Mouse (Mus musculus): ENCODE results near the gene Dmrt3. TPM values are rescaled to one million over a fixed set of nuclear protein-coding genes. Genes with fewer than 3 reads are reported as not detected.

Gene Dmrt3
- polyA plus RNA-seq (2016; fragmentation: Nextera tagmentation; extraction: Ambion mirVana), result 1.7 and 2.1 TPM in 2 replicates

GRCm38 (mm10) chr19:25610015-25610410 lies at the start of gene Dmrt3:
Gene Dmrt3 (plus strand): TSS chr19:25610301.
- peaks cover 100% of the 10 kb centered on the region for H3K27me3 ChIP-seq (replicated peaks; ENCODE audit: low read depth, poor library complexity, severe bottlenecking)
- H3K27ac ChIP-seq (replicated peaks), result peak within 1 kb of the TSS; percentile 75
- H3K36me3 ChIP-seq (replicated peaks), result no peaks in the 10 kb centered on the region
- H3K4me1 ChIP-seq, result peaks cover 46% of the 10 kb centered on the region
- peak within 1 kb of the TSS; percentile 58 for H3K4me3 ChIP-seq
- no peaks in the 10 kb centered on the region for H3K9me3 ChIP-seq
- WGBS, result 1% methylated on average over 26 of the region's 29 CpGs
- DNase-seq (ENCODE audit: low spot score), result no peak

GRCm38 (mm10) chr19:25564430-25564829 lies 45.7 kb upstream of the Dmrt3 start:
- Histone ChIP-seq H3K4me1 (no peaks in the 10 kb centered on the region), H3K4me3 (no peak overlapping the region), H3K27me3 (replicated peaks; ENCODE audit: low read depth, poor library complexity, severe bottlenecking) (peaks cover 47% of the 10 kb centered on the region), H3K36me3 (replicated peaks) (no peaks in the 10 kb centered on the region), H3K27ac (replicated peaks) (no peak overlapping the region), H3K9me3 (0 out of 2 replicates have a peak, but pooled peaks cover 3% of the 10 kb centered on the region)
- DNase-seq (ENCODE audit: low spot score), result no peak
- WGBS, result 83% methylated on average over 12 of the region's 12 CpGs

- H3K4me3 ChIP-seq, result no peak overlapping the region
- H3K9me3 ChIP-seq, result no peaks in the 10 kb centered on the region
- H3K27me3 ChIP-seq (replicated peaks; ENCODE audit: low read depth, poor library complexity, severe bottlenecking), result peaks cover 83% of the 10 kb centered on the region
- 88% methylated on average over 7 of the region's 7 CpGs for WGBS
- no peak for DNase-seq (ENCODE audit: low spot score)
- H3K27ac ChIP-seq (replicated peaks), result no peak overlapping the region
- peaks cover 7% of the 10 kb centered on the region for H3K4me1 ChIP-seq
- no peaks in the 10 kb centered on the region for H3K36me3 ChIP-seq (replicated peaks)
Observed at GRCm38 (mm10) chr19:25569778-25570177, 40.3 kb upstream of the Dmrt3 start.

GRCm38 (mm10) chr19:25574431-25574830 lies 35.7 kb upstream of the Dmrt3 start:
- no peaks in the 10 kb centered on the region for H3K9me3 ChIP-seq
- H3K27me3 ChIP-seq (replicated peaks; ENCODE audit: low read depth, poor library complexity, severe bottlenecking), result peaks cover 88% of the 10 kb centered on the region
- DNase-seq (ENCODE audit: low spot score), result no peak
- H3K27ac ChIP-seq (replicated peaks), result 0 out of 2 replicates have a peak overlapping the region, but pooled peaks have one; percentile 16
- H3K4me1 ChIP-seq, result peaks cover 22% of the 10 kb centered on the region
- H3K36me3 ChIP-seq (replicated peaks), result no peaks in the 10 kb centered on the region
- WGBS, result 42% methylated on average over 10 of the region's 10 CpGs
- no peak overlapping the region for H3K4me3 ChIP-seq

GRCm38 (mm10) chr19:25574981-25575814 lies 34.9 kb upstream of the Dmrt3 start:
- H3K4me1 ChIP-seq, result peaks cover 22% of the 10 kb centered on the region
- 4% methylated on average over 17 of the region's 17 CpGs for WGBS
- H3K9me3 ChIP-seq, result no peaks in the 10 kb centered on the region
- peak; percentile 56 for DNase-seq (ENCODE audit: low spot score)
- H3K27ac ChIP-seq (replicated peaks), result 0 out of 2 replicates have a peak overlapping the region, but pooled peaks have one; percentile 16
- no peaks in the 10 kb centered on the region for H3K36me3 ChIP-seq (replicated peaks)
- peaks cover 84% of the 10 kb centered on the region for H3K27me3 ChIP-seq (replicated peaks; ENCODE audit: low read depth, poor library complexity, severe bottlenecking)
- H3K4me3 ChIP-seq, result peak overlapping the region; percentile 32

GRCm38 (mm10) chr19:25578358-25578757 lies 31.7 kb upstream of the Dmrt3 start:
- H3K4me3 ChIP-seq, result no peak overlapping the region
- H3K4me1 ChIP-seq, result peaks cover 22% of the 10 kb centered on the region
- no peak overlapping the region for H3K27ac ChIP-seq (replicated peaks)
- DNase-seq (ENCODE audit: low spot score), result no peak
- no peaks in the 10 kb centered on the region for H3K9me3 ChIP-seq
- peaks cover 68% of the 10 kb centered on the region for H3K27me3 ChIP-seq (replicated peaks; ENCODE audit: low read depth, poor library complexity, severe bottlenecking)
- no peaks in the 10 kb centered on the region for H3K36me3 ChIP-seq (replicated peaks)
- 97% methylated on average over 2 of the region's 2 CpGs for WGBS

- 92% methylated on average over 2 of the region's 2 CpGs for WGBS
- Histone ChIP-seq H3K4me3 (no peak overlapping the region), H3K27me3 (replicated peaks; ENCODE audit: low read depth, poor library complexity, severe bottlenecking) (peaks cover 65% of the 10 kb centered on the region)
Observed at GRCm38 (mm10) chr19:25579440-25579839, 30.7 kb upstream of the Dmrt3 start.

GRCm38 (mm10) chr19:25597717-25598232 lies 12.3 kb upstream of the Dmrt3 start:
- Histone ChIP-seq H3K4me3 (no peak overlapping the region), H3K9me3 (no peaks in the 10 kb centered on the region), H3K4me1 (peaks cover 7% of the 10 kb centered on the region; the same call in 1 of the 2 replicates), H3K27me3 (replicated peaks; ENCODE audit: low read depth, poor library complexity, severe bottlenecking) (peaks cover 91% of the 10 kb centered on the region), H3K27ac (replicated peaks) (no peak overlapping the region), H3K36me3 (replicated peaks) (no peaks in the 10 kb centered on the region)
- no peak for DNase-seq (ENCODE audit: low spot score)
- 73% methylated on average over 3 of the region's 3 CpGs for WGBS

More at GRCm38 (mm10) chr19:25579440-25579839, 30.7 kb upstream of the Dmrt3 start:
- DNase-seq (ENCODE audit: low spot score), result no peak
- Histone ChIP-seq H3K4me1 (peaks cover 19% of the 10 kb centered on the region), H3K36me3 (replicated peaks) (no peaks in the 10 kb centered on the region), H3K9me3 (no peaks in the 10 kb centered on the region), H3K27ac (replicated peaks) (no peak overlapping the region)

GRCm38 (mm10) chr19:25598626-25599025 lies 11.5 kb upstream of the Dmrt3 start:
- H3K27me3 ChIP-seq (replicated peaks; ENCODE audit: low read depth, poor library complexity, severe bottlenecking), result peaks cover 91% of the 10 kb centered on the region

GRCm38 (mm10) chr19:25601966-25602365 lies 8.1 kb upstream of the Dmrt3 start:
- H3K4me3 ChIP-seq, result no peak overlapping the region

More at GRCm38 (mm10) chr19:25598626-25599025, 11.5 kb upstream of the Dmrt3 start:
- Histone ChIP-seq H3K4me1 (peaks cover 7% of the 10 kb centered on the region; the same call in 1 of the 2 replicates), H3K4me3 (no peak overlapping the region), H3K36me3 (replicated peaks) (no peaks in the 10 kb centered on the region), H3K27ac (replicated peaks) (no peak overlapping the region), H3K9me3 (no peaks in the 10 kb centered on the region)
- no peak for DNase-seq (ENCODE audit: low spot score)
- WGBS, result 3% methylated on average over 4 of the region's 4 CpGs

GRCm38 (mm10) chr19:25607461-25608205 lies 2.5 kb upstream of the Dmrt3 start:
- H3K4me3 ChIP-seq, result no peak overlapping the region
- peak; percentile 48 for DNase-seq (ENCODE audit: low spot score)
- H3K4me1 ChIP-seq, result peaks cover 38% of the 10 kb centered on the region
- no peak overlapping the region for H3K27ac ChIP-seq (replicated peaks)
- under 1% methylated on average over 21 of the region's 21 CpGs for WGBS
- no peaks in the 10 kb centered on the region for H3K36me3 ChIP-seq (replicated peaks)
- H3K9me3 ChIP-seq, result no peaks in the 10 kb centered on the region
- peaks cover 100% of the 10 kb centered on the region for H3K27me3 ChIP-seq (replicated peaks; ENCODE audit: low read depth, poor library complexity, severe bottlenecking)

More at GRCm38 (mm10) chr19:25601966-25602365, 8.1 kb upstream of the Dmrt3 start:
- 5% methylated on average over 8 of the region's 8 CpGs for WGBS
- Histone ChIP-seq H3K36me3 (replicated peaks) (no peaks in the 10 kb centered on the region), H3K27me3 (replicated peaks; ENCODE audit: low read depth, poor library complexity, severe bottlenecking) (peaks cover 100% of the 10 kb centered on the region), H3K9me3 (no peaks in the 10 kb centered on the region), H3K27ac (replicated peaks) (no peak overlapping the region), H3K4me1 (peaks cover 25% of the 10 kb centered on the region)
- DNase-seq (ENCODE audit: low spot score), result no peak

GRCm38 (mm10) chr19:25608206-25608580 lies 1.9 kb upstream of the Dmrt3 start:
- Histone ChIP-seq H3K4me1 (peaks cover 38% of the 10 kb centered on the region), H3K9me3 (no peaks in the 10 kb centered on the region), H3K36me3 (replicated peaks) (no peaks in the 10 kb centered on the region), H3K4me3 (no peak overlapping the region), H3K27ac (replicated peaks) (no peak overlapping the region), H3K27me3 (replicated peaks; ENCODE audit: low read depth, poor library complexity, severe bottlenecking) (peaks cover 100% of the 10 kb centered on the region)
- WGBS, result 2% methylated on average over 7 of the region's 7 CpGs
- peak; percentile 21 for DNase-seq (ENCODE audit: low spot score)

Measured in embryonic facial prominence, embryonic 10.5 days (tissue).